Mouse (Mus musculus) kidney, adult 8-10 months (tissue): ENCODE data around the gene Gm20850.
"Not testable (repeated sequence)": the region's sequence is repeated elsewhere in the genome, so short reads cannot be mapped to it uniquely, and the experiment has no call there.

Source experiments
- DNase-seq, 2 experiments: peaks; one replicate each; pipeline ENCODE4 v3.0.0; 2022

The Gm20850 gene

GRCm38 (mm10) chrY:75715022-75715421, at the start of gene Gm20850:
Gm20850 (plus strand) TSS chrY:75715322.
- DNase-seq = not testable (repeated sequence)
